Mouse (Mus musculus) spleen, postnatal 0 days (tissue): ENCODE results near the gene Olfr342. TPM values are rescaled to one million over a fixed set of nuclear protein-coding genes. Genes with fewer than 3 reads are reported as not detected.

Experiments
- polyA plus RNA-seq: library from polyadenylated mRNA; unstranded; fragments of >200 nt; fragmentation: Nextera tagmentation; extraction: Ambion mirVana; gene quantifications from 2 replicates; pipeline ENCODE4 v1.2.1, GENCODE M21; 2015

Olfr342 gene
- polyA plus RNA-seq: not detected in 2 replicates

GRCm38 (mm10) chr2:36524698-36525097 lies at the start of gene Olfr342:
Gene Olfr342 (plus strand): TSS chr2:36524998.

GRCm38 (mm10) chr2:36482368-36482767 lies 42.4 kb upstream of the Olfr342 start, which contains the start of gene Olfr341:
Gene Olfr341 (minus strand): TSS chr2:36482468.

DNA sequence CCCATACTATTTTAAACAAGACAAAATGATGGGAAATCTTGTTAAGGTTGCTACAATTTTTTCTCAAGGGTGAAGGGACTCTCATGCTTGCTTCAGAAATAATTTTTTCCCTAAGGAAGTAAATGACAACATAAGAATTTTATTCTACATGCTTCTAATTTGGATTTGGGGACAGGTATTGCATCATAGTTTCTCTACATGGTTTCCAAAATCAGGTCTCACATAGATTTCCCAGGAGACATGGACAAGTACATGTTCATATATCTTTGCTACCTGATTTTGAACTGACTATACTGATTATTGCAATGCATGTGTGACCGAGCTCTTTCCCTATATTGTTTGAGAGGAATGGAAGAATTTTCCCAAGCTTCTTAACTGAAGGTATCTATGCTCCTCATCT lies 41.6 kb downstream of the Olfr342 start, which contains the start of gene Olfr344:
Gene Olfr344, plus strand, starts transcription at position 301 of the 400 bp plus-strand sequence.

Other genes starting within 250 kb of the Olfr342 start
- gene Olfr338, start 151.5 kb upstream of the Olfr342 start, polyA plus RNA-seq: not detected in 2 replicates
- not detected in 2 replicates for gene Olfr339, start 106.1 kb upstream of the Olfr342 start, polyA plus RNA-seq
- gene Olfr340, start 72.4 kb upstream of the Olfr342 start, polyA plus RNA-seq: not detected in 2 replicates
- not detected in 2 replicates for gene Olfr341, start 42.5 kb upstream of the Olfr342 start, polyA plus RNA-seq
- gene Olfr344, start 41.7 kb downstream of the Olfr342 start, polyA plus RNA-seq: not detected in 2 replicates
- not detected in 2 replicates for gene Olfr345, start 115.0 kb downstream of the Olfr342 start, polyA plus RNA-seq
- not detected in 2 replicates for gene Olfr346, start 160.8 kb downstream of the Olfr342 start, polyA plus RNA-seq
- not detected in 2 replicates for gene Olfr347, start 206.9 kb downstream of the Olfr342 start, polyA plus RNA-seq